Mouse (Mus musculus) heart, adult 11 months (tissue): ENCODE results near the gene Olfr1126.
"Not testable (repeated sequence)": the region's sequence is repeated elsewhere in the genome, so short reads cannot be mapped to it uniquely, and the experiment has no call there.

ENCODE experiments used
- DNase-seq: peaks from one replicate; pipeline ENCODE4 v3.0.0; 2022

Gene Olfr1126

DNA sequence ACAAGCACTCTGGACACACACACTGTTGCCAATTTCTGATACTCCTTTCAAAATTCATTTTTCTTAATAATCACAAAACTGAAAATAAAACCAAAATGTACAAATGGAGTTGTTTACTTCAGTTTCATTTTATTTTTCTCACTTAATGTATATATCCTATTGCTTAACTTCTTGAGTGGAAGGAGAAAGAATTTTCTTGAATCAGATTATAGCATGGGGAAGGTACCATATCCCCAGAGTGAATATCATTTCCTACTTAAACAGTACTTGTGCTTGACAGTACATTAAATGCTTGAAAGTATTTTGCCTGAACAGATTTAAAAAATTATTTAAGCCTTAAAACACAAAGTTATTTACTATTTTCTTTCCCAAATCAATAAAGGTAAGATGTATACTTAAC lies at the start of gene Olfr1126:
Olfr1126 (plus strand) TSS at position 301 of the 400 bp plus-strand sequence.
- no peak for DNase-seq

- DNase-seq, result no peak
These were observed 37.4 kb upstream of the Olfr1126 start, which contains the start of gene Olfr1123 for GRCm38 (mm10) chr2:87416335-87416734. Olfr1123 (plus strand) TSS chr2:87416635.

DNA sequence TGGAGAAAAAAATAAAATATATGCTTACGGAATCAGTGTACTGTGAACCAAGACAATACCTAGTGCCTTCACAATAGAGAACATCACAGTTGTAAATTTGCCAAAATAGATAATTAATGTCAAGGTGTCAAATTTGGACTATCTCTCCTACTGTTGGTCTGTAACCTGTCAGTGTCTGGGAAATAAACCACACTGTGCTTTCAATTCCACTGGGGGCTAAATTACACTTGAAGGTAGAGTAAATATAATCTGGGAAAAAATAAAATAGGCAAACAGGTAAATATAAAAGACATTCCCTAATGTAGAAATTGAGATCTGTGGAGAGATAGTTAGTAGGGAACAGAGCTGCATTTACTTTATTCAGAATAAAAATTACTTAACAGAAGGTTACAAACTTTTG lies 23.8 kb upstream of the Olfr1126 start, which contains the start of gene Olfr1124:
Olfr1124 (plus strand) TSS at position 301 of the 400 bp plus-strand sequence.
- no peak for DNase-seq

GRCm38 (mm10) chr2:87437731-87438130 lies 16.0 kb upstream of the Olfr1126 start:
- no peak for DNase-seq

- DNase-seq, result no peak
These were observed 8.0 kb downstream of the Olfr1126 start for GRCm38 (mm10) chr2:87461769-87462168.

GRCm38 (mm10) chr2:87480207-87480606 lies 26.4 kb downstream of the Olfr1126 start:
- no peak for DNase-seq

- peak; percentile 57 for DNase-seq
These were observed 27.4 kb downstream of the Olfr1126 start for GRCm38 (mm10) chr2:87481158-87481557.

GRCm38 (mm10) chr2:87482276-87482675 lies 28.5 kb downstream of the Olfr1126 start:
- peak; percentile 59 for DNase-seq

DNA sequence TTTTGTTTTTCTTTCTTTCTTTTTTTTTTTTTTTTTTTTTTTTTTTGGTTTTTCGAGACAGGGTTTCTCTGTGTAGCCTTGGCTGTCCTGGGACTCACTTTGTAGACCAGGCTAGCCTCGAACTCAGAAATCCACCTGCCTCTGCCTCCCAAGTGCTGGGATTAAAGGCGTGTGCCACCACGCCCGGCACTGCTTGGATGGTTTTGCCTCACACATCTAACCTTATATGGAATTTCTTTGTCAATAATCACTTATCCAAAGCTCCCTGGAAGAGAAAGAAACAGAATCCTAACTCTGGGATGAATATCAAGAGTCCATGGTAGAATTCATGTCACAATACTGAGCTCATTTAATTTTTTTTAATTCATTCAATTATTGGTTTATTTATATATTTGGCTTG lies 43.2 kb downstream of the Olfr1126 start, which contains the start of gene Pramel7:
Pramel7 (minus strand) TSS at position 101 of the 400 bp plus-strand sequence.
- not testable (repeated sequence) for DNase-seq

DNA sequence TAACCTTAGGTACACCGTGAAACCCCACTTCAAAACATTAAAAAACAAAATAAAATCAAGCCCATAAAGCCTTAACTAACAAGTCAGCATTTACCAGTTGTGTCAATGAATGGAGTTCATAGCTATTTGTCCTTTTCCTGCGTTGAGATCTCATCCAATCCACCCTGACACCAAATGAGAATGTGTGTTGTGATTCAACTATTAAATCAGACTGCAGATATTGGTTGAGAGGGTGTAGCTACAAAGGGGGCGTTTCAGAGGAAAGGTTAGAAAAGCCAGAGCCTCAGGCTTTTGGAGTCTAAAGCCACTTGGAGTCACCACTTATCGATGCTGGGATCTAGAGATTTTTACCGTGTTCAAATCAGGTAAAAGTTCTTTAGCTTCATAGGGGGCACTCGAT lies 52.5 kb downstream of the Olfr1126 start, which contains the start of gene Pramel6:
Pramel6 (plus strand) TSS at position 301 of the 400 bp plus-strand sequence.
- peak; percentile 3 for DNase-seq
